Mouse (Mus musculus) stomach, embryonic 14.5 days (tissue): Measurements from ENCODE around the gene 4930505A04Rik. TPM values are rescaled to one million over a fixed set of nuclear protein-coding genes. Genes with fewer than 3 reads are reported as not detected.

ENCODE experiments used
- ATAC-seq: fragments of 200-750 bp; cut with Nextera tagmentation; 2 replicates; pipeline ENCODE4 v1.8.0; 2017; ENCODE audit warnings: low read depth, moderate TSS enrichment; ENCODE audit not compliant: insufficient number of reproducible peaks, insufficient read depth, low FRiP score
- H3K27ac ChIP-seq: fragments of 300-500 bp; sonication (generic); 2 replicates; pipeline ENCODE4 v1.5.1; 2014; ENCODE audit warnings: mild to moderate bottlenecking, low read length, moderate library complexity, mixed read lengths
- H3K27me3 ChIP-seq: fragments of 300-500 bp; sonication (generic); 2 replicates; pipeline ENCODE4 v1.6.1; 2014; ENCODE audit warnings: low read length, control low read depth, mixed read lengths; ENCODE audit not compliant: control insufficient read depth, insufficient read depth
- H3K36me3 ChIP-seq: fragments of 300-500 bp; sonication (generic); 2 replicates; pipeline ENCODE4 v1.6.1; 2014; ENCODE audit warnings: mild to moderate bottlenecking, control low read depth, low read length, moderate library complexity, mixed read lengths; ENCODE audit not compliant: control insufficient read depth, insufficient read depth
- H3K4me1 ChIP-seq: fragments of 300-500 bp; sonication (generic); 2 replicates; pipeline ENCODE4 v1.6.1; 2014; ENCODE audit warnings: low read length, control low read depth, mixed read lengths; ENCODE audit not compliant: control insufficient read depth, insufficient read depth
- H3K4me2 ChIP-seq: fragments of 300-500 bp; sonication (generic); replicated peaks from 2 replicates; pipeline ENCODE4 v1.6.1; 2014; ENCODE audit warnings: low read depth, low read length, control low read depth
- H3K4me3 ChIP-seq: fragments of 300-500 bp; sonication (generic); 2 replicates; pipeline ENCODE4 v1.5.1; 2014; ENCODE audit warnings: low read depth, low read length, control low read depth
- H3K9ac ChIP-seq: fragments of 300-500 bp; sonication (generic); replicated peaks from 2 replicates; pipeline ENCODE4 v1.6.1; 2014; ENCODE audit warnings: low read depth, mild to moderate bottlenecking, control low read depth, low read length, moderate library complexity, mixed read lengths
- H3K9me3 ChIP-seq: fragments of 300-500 bp; sonication (generic); 2 replicates; pipeline ENCODE4 v1.6.1; 2016; ENCODE audit warnings: low read depth, low read length, control low read depth; ENCODE audit not compliant: control insufficient read depth
- WGBS: fragments of 180-500 bp; shearing (Covaris S2); extraction: QIAGEN DNeasy Blood & Tissue Kit; methylation state at CpG from one replicate; pipeline ENCODE4 v1.1.7; 2014; 5-methylcytosine and 5-hydroxymethylcytosine counted together
- polyA plus RNA-seq: library from polyadenylated mRNA; unstranded; fragments of >200 nt; fragmentation: Nextera tagmentation; extraction: Ambion mirVana; gene quantifications from 2 replicates; pipeline ENCODE4 v1.2.1, GENCODE M21; 2014

Gene 4930505A04Rik
- polyA plus RNA-seq: not detected in 2 replicates

GRCm38 (mm10) chr11:30471751-30472593, at the start of gene 4930505A04Rik:
4930505A04Rik (minus strand) TSS chr11:30471827.
- no peaks in the 10 kb centered on the region for H3K27me3 ChIP-seq
- peak within 1 kb of the TSS; percentile 63 for H3K4me2 ChIP-seq
- ATAC-seq: peak; percentile 97
- H3K27ac ChIP-seq: peak within 1 kb of the TSS; percentile 78
- 6% methylated on average over 17 of the region's 17 CpGs for WGBS
- H3K36me3 ChIP-seq: no peaks in the 10 kb centered on the region
- H3K9me3 ChIP-seq: no peaks in the 10 kb centered on the region
- H3K4me1 ChIP-seq: 0 out of 2 replicates have a peak, but pooled peaks cover 7% of the 10 kb centered on the region
- peak within 1 kb of the TSS; percentile 40 for H3K4me3 ChIP-seq
- peak within 1 kb of the TSS; percentile 34 for H3K9ac ChIP-seq

GRCm38 (mm10) chr11:30517133-30517532, 45.5 kb upstream of the 4930505A04Rik start:
- H3K4me3 ChIP-seq: no peak overlapping the region
- WGBS: 80% methylated on average over 2 of the region's 2 CpGs
- no peak overlapping the region for H3K9ac ChIP-seq
- no peaks in the 10 kb centered on the region for H3K9me3 ChIP-seq
- H3K27me3 ChIP-seq: no peaks in the 10 kb centered on the region
- no peak overlapping the region for H3K27ac ChIP-seq
- ATAC-seq: no peak
- H3K4me2 ChIP-seq: no peak overlapping the region
- H3K36me3 ChIP-seq: no peaks in the 10 kb centered on the region
- H3K4me1 ChIP-seq: no peaks in the 10 kb centered on the region

- Histone ChIP-seq H3K27me3 (no peaks in the 10 kb centered on the region), H3K36me3 (no peaks in the 10 kb centered on the region), H3K4me1 (no peaks in the 10 kb centered on the region), H3K4me2 (no peak overlapping the region), H3K27ac (no peak overlapping the region), H3K9ac (no peak overlapping the region), H3K4me3 (no peak overlapping the region), H3K9me3 (no peaks in the 10 kb centered on the region)
- no peak for ATAC-seq
- WGBS: 87% methylated on average over 4 of the region's 4 CpGs
Observed at GRCm38 (mm10) chr11:30508178-30508577, 36.6 kb upstream of the 4930505A04Rik start.

- Histone ChIP-seq H3K9me3 (no peaks in the 10 kb centered on the region), H3K4me2 (no peak overlapping the region), H3K27ac (no peak overlapping the region), H3K4me1 (no peaks in the 10 kb centered on the region), H3K36me3 (no peaks in the 10 kb centered on the region), H3K4me3 (no peak overlapping the region), H3K27me3 (no peaks in the 10 kb centered on the region), H3K9ac (no peak overlapping the region)
- ATAC-seq: no peak
- WGBS: 48% methylated on average over 3 of the region's 3 CpGs
Observed at GRCm38 (mm10) chr11:30498738-30499355, 27.2 kb upstream of the 4930505A04Rik start.

GRCm38 (mm10) chr11:30497151-30497550, 25.5 kb upstream of the 4930505A04Rik start:
- H3K27ac ChIP-seq: no peak overlapping the region
- H3K27me3 ChIP-seq: no peaks in the 10 kb centered on the region
- 65% methylated on average over 2 of the region's 2 CpGs for WGBS

GRCm38 (mm10) chr11:30491515-30492260, 20.1 kb upstream of the 4930505A04Rik start:
- H3K36me3 ChIP-seq: no peaks in the 10 kb centered on the region
- no peak overlapping the region for H3K27ac ChIP-seq
- H3K4me3 ChIP-seq: no peak overlapping the region
- H3K27me3 ChIP-seq: no peaks in the 10 kb centered on the region
- no peak overlapping the region for H3K9ac ChIP-seq
- H3K4me1 ChIP-seq: no peaks in the 10 kb centered on the region
- ATAC-seq: no peak
- H3K9me3 ChIP-seq: no peaks in the 10 kb centered on the region
- no peak overlapping the region for H3K4me2 ChIP-seq

More at GRCm38 (mm10) chr11:30497151-30497550, 25.5 kb upstream of the 4930505A04Rik start:
- H3K9me3 ChIP-seq: no peaks in the 10 kb centered on the region
- H3K36me3 ChIP-seq: no peaks in the 10 kb centered on the region
- H3K4me2 ChIP-seq: no peak overlapping the region
- no peak for ATAC-seq
- no peak overlapping the region for H3K9ac ChIP-seq
- no peaks in the 10 kb centered on the region for H3K4me1 ChIP-seq
- H3K4me3 ChIP-seq: no peak overlapping the region

GRCm38 (mm10) chr11:30488183-30488582, 16.6 kb upstream of the 4930505A04Rik start:
- Histone ChIP-seq H3K9ac (no peak overlapping the region), H3K27ac (no peak overlapping the region), H3K36me3 (no peaks in the 10 kb centered on the region), H3K4me1 (no peaks in the 10 kb centered on the region), H3K9me3 (no peaks in the 10 kb centered on the region), H3K27me3 (no peaks in the 10 kb centered on the region), H3K4me2 (no peak overlapping the region), H3K4me3 (no peak overlapping the region)
- ATAC-seq: no peak
- 80% methylated on average over 10 of the region's 10 CpGs for WGBS

GRCm38 (mm10) chr11:30483286-30483685, 11.7 kb upstream of the 4930505A04Rik start:
- 79% methylated on average over 4 of the region's 4 CpGs for WGBS
- Histone ChIP-seq H3K36me3 (no peaks in the 10 kb centered on the region), H3K27ac (no peak overlapping the region), H3K4me1 (no peaks in the 10 kb centered on the region), H3K27me3 (no peaks in the 10 kb centered on the region), H3K4me3 (no peak overlapping the region), H3K4me2 (no peak overlapping the region), H3K9ac (no peak overlapping the region), H3K9me3 (no peaks in the 10 kb centered on the region)
- ATAC-seq: no peak
